Mouse (Mus musculus) embryonic facial prominence, embryonic 10.5 days (tissue): ENCODE data around the gene Kif3b. TPM values are rescaled to one million over a fixed set of nuclear protein-coding genes. Genes with fewer than 3 reads are reported as not detected.
"Not testable (repeated sequence)": the region's sequence is repeated elsewhere in the genome, so short reads cannot be mapped to it uniquely, and the experiment has no call there.

Source experiments
- DNase-seq: peaks from one replicate; pipeline ENCODE4 v3.0.0-alpha.2; 2017; ENCODE audit warnings: low spot score
- H3K27ac ChIP-seq: fragments of 300-500 bp; sonication (generic); replicated peaks from 2 replicates; pipeline ENCODE4 v1.5.1; 2016; ENCODE audit warnings: mild to moderate bottlenecking
- H3K27me3 ChIP-seq: fragments of 300-500 bp; sonication (generic); replicated peaks from 2 replicates; pipeline ENCODE4 v1.6.1; 2016; ENCODE audit warnings: low read depth, mild to moderate bottlenecking; ENCODE audit not compliant: poor library complexity, severe bottlenecking
- H3K36me3 ChIP-seq: fragments of 300-500 bp; sonication (generic); replicated peaks from 2 replicates; pipeline ENCODE4 v1.6.1; 2016; ENCODE audit warnings: mild to moderate bottlenecking, moderate library complexity
- H3K4me1 ChIP-seq: fragments of 300-500 bp; sonication (generic); 2 replicates; pipeline ENCODE4 v1.6.1; 2016
- H3K4me3 ChIP-seq: fragments of 300-500 bp; sonication (generic); 2 replicates; pipeline ENCODE4 v1.5.1; 2016; ENCODE audit warnings: mild to moderate bottlenecking, moderate library complexity
- H3K9me3 ChIP-seq: fragments of 300-500 bp; sonication (generic); 2 replicates; pipeline ENCODE4 v1.6.1; 2016; ENCODE audit warnings: mild to moderate bottlenecking
- WGBS: fragments of 180-500 bp; shearing (Covaris S2); methylation state at CpG from one replicate; pipeline ENCODE4 v1.1.7; 2016; 5-methylcytosine and 5-hydroxymethylcytosine counted together
- polyA plus RNA-seq: library from polyadenylated mRNA; unstranded; fragments of >200 nt; fragmentation: Nextera tagmentation; extraction: Ambion mirVana; gene quantifications from 2 replicates; pipeline ENCODE4 v1.2.1, GENCODE M21; 2016

Kif3b gene
- polyA plus RNA-seq, 1 experiment from 2014 or later, result 6.4 TPM

DNA sequence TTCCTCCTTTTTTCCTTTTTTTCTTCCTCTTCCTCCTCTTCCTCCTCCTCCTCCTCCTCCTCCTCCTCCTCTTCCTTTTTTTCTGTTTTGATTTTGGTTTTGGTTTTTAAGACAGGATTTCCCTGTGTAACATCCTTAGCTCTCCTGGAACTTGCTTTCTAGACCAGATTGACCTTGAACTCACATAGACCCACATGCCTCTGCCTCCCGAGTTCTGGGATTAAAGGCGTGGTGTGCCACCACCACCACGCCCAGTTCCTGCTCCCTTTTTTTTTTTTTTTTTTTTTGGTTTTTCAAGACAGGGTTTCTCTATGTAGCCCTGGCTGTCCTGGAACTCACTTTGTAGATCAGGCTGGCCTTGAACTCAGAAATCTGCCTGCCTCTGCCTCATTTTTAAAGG, 15.6 kb upstream of the Kif3b start:
- not testable (repeated sequence) for H3K36me3 ChIP-seq, H3K4me3 ChIP-seq, H3K9me3 ChIP-seq, DNase-seq, H3K27me3 ChIP-seq, H3K27ac ChIP-seq
- peaks cover 10% of the 10 kb centered on the region for H3K4me1 ChIP-seq
- WGBS, result 83% methylated on average over 3 of the region's 3 CpGs

- WGBS, result 93% methylated on average over 8 of the region's 8 CpGs
- peaks cover 10% of the 10 kb centered on the region for H3K4me1 ChIP-seq
- no peak overlapping the region for H3K27ac ChIP-seq
- H3K4me3 ChIP-seq, result no peak overlapping the region
- DNase-seq, result no peak
- no peaks in the 10 kb centered on the region for H3K36me3 ChIP-seq
- H3K9me3 ChIP-seq, result no peaks in the 10 kb centered on the region
- H3K27me3 ChIP-seq, result no peaks in the 10 kb centered on the region
Observed at GRCm38 (mm10) chr2:153276440-153276839, 14.8 kb upstream of the Kif3b start.

- not testable (repeated sequence) for H3K4me3 ChIP-seq, H3K27ac ChIP-seq, H3K27me3 ChIP-seq, DNase-seq, H3K36me3 ChIP-seq, H3K9me3 ChIP-seq
- 94% methylated on average over 5 of the region's 5 CpGs for WGBS
- H3K4me1 ChIP-seq, result peaks cover 10% of the 10 kb centered on the region
Observed at GRCm38 (mm10) chr2:153276846-153277245, 14.4 kb upstream of the Kif3b start.

DNA sequence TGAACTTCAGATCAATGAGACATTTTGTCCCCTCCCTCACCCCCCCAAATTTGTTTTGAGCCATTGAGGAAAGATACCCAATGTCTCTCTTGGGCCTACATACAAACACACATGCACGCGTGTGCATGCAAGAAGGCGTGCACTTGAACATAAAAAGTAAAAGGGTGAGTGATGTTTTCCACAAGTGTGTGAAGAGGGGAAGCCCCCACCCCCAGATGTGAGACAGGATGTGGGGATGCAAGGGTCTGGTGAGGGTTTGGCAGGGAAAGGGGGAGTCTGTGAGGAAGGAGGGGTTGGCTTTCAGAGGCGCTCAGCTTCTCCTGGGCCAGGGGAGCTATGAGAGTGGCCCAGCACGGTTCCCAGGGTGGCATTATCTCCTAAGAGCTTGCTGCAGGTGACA, 12.9 kb upstream of the Kif3b start:
- Histone ChIP-seq H3K36me3 (no peaks in the 10 kb centered on the region), H3K27me3 (no peaks in the 10 kb centered on the region), H3K27ac (no peak overlapping the region), H3K9me3 (no peaks in the 10 kb centered on the region), H3K4me3 (no peak overlapping the region), H3K4me1 (peaks cover 5% of the 10 kb centered on the region)
- no peak for DNase-seq
- WGBS, result 86% methylated on average over 5 of the region's 5 CpGs

- Histone ChIP-seq H3K36me3 (no peaks in the 10 kb centered on the region), H3K4me1 (peaks cover 5% of the 10 kb centered on the region; the same call in 1 of the 2 replicates), H3K27me3 (no peaks in the 10 kb centered on the region), H3K4me3 (no peak overlapping the region), H3K9me3 (no peaks in the 10 kb centered on the region), H3K27ac (no peak overlapping the region)
- DNase-seq, result no peak
- WGBS, result 89% methylated on average over 6 of the region's 6 CpGs
Observed at GRCm38 (mm10) chr2:153283919-153284318, 7.3 kb upstream of the Kif3b start.

- Histone ChIP-seq H3K4me3 (no peak overlapping the region), H3K9me3 (no peaks in the 10 kb centered on the region), H3K27me3 (no peaks in the 10 kb centered on the region), H3K27ac (no peak overlapping the region), H3K4me1 (peaks cover 11% of the 10 kb centered on the region), H3K36me3 (no peaks in the 10 kb centered on the region)
- WGBS, result 86% methylated on average over 4 of the region's 4 CpGs
- DNase-seq, result no peak
Observed at GRCm38 (mm10) chr2:153286524-153286923, 4.7 kb upstream of the Kif3b start.

- H3K27ac ChIP-seq, result no peak overlapping the region
- H3K27me3 ChIP-seq, result no peaks in the 10 kb centered on the region
- H3K4me3 ChIP-seq, result no peak overlapping the region
- no peaks in the 10 kb centered on the region for H3K36me3 ChIP-seq
- no peaks in the 10 kb centered on the region for H3K9me3 ChIP-seq
- peaks cover 23% of the 10 kb centered on the region for H3K4me1 ChIP-seq
- WGBS, result 70% methylated on average over 6 of the region's 6 CpGs
- no peak for DNase-seq
Observed at GRCm38 (mm10) chr2:153287835-153288234, 3.4 kb upstream of the Kif3b start.

DNA sequence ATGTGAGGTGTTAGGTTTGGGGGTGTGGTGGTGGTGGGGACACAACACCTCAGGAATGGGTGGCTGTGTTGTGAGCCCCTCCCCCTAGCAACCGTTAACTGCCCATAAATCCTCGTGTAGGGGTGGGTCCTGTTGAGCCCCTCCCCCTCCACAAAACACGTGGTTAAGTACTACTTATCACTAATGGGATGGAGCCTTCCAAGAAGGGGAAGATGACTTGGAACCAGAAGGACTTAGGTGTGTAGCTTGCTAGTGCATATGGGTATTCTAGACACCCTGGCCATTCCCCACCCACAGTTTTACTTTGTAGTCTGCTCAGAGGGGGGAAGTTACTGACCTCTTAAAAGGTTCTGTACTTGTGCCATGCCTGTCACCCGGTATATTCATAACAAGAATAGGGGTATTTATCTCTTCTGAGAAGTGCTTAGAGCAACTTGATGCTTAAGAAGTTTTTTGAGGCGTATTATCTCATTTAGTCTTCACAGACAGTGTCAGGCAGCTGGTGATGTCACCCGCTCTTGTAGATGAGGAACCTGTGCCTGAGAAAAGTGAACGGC, 1.2 kb downstream of the Kif3b start:
- H3K36me3 ChIP-seq, result no peaks in the 10 kb centered on the region; the same call in 1 of the 2 replicates
- peaks cover 23% of the 10 kb centered on the region for H3K4me1 ChIP-seq
- no peaks in the 10 kb centered on the region for H3K9me3 ChIP-seq
- no peak overlapping the region for H3K27ac ChIP-seq
- DNase-seq, result no peak
- WGBS, result 54% methylated on average over 7 of the region's 7 CpGs
- no peaks in the 10 kb centered on the region for H3K27me3 ChIP-seq
- H3K4me3 ChIP-seq, result peak overlapping the region; percentile 99

- Histone ChIP-seq H3K27ac (no peak overlapping the region), H3K27me3 (no peaks in the 10 kb centered on the region), H3K36me3 (peaks cover 2% of the 10 kb centered on the region; the same call in 1 of the 2 replicates), H3K4me3 (no peak overlapping the region), H3K9me3 (no peaks in the 10 kb centered on the region), H3K4me1 (peaks cover 19% of the 10 kb centered on the region)
- WGBS, result 89% methylated on average over 4 of the region's 4 CpGs
- no peak for DNase-seq
Observed at GRCm38 (mm10) chr2:153295196-153295595, 4.0 kb downstream of the Kif3b start.

GRCm38 (mm10) chr2:153297771-153298170, 6.6 kb downstream of the Kif3b start:
- 95% methylated on average over 4 of the region's 4 CpGs for WGBS
- H3K4me1 ChIP-seq, result no peaks in the 10 kb centered on the region; the same call in 1 of the 2 replicates
- no peaks in the 10 kb centered on the region for H3K9me3 ChIP-seq
- DNase-seq, result no peak
- peaks cover 2% of the 10 kb centered on the region; the same call in 1 of the 2 replicates for H3K36me3 ChIP-seq
- H3K27me3 ChIP-seq, result no peaks in the 10 kb centered on the region
- H3K4me3 ChIP-seq, result no peak overlapping the region
- H3K27ac ChIP-seq, result no peak overlapping the region

- no peaks in the 10 kb centered on the region for H3K4me1 ChIP-seq
- no peaks in the 10 kb centered on the region for H3K27me3 ChIP-seq
- no peak overlapping the region for H3K4me3 ChIP-seq
- 78% methylated on average over 4 of the region's 4 CpGs for WGBS
- H3K36me3 ChIP-seq, result peaks cover 7% of the 10 kb centered on the region
- DNase-seq, result no peak
- H3K27ac ChIP-seq, result no peak overlapping the region
- no peaks in the 10 kb centered on the region for H3K9me3 ChIP-seq
Observed at GRCm38 (mm10) chr2:153298460-153298859, 7.2 kb downstream of the Kif3b start.

- DNase-seq, result no peak
- H3K27me3 ChIP-seq, result no peaks in the 10 kb centered on the region
- H3K27ac ChIP-seq, result no peak overlapping the region
- WGBS, result 85% methylated on average over 4 of the region's 4 CpGs
- H3K4me3 ChIP-seq, result no peak overlapping the region
- no peaks in the 10 kb centered on the region for H3K9me3 ChIP-seq
- H3K36me3 ChIP-seq, result peaks cover 7% of the 10 kb centered on the region
- no peaks in the 10 kb centered on the region for H3K4me1 ChIP-seq
Observed at GRCm38 (mm10) chr2:153298863-153299262, 7.7 kb downstream of the Kif3b start.

DNA sequence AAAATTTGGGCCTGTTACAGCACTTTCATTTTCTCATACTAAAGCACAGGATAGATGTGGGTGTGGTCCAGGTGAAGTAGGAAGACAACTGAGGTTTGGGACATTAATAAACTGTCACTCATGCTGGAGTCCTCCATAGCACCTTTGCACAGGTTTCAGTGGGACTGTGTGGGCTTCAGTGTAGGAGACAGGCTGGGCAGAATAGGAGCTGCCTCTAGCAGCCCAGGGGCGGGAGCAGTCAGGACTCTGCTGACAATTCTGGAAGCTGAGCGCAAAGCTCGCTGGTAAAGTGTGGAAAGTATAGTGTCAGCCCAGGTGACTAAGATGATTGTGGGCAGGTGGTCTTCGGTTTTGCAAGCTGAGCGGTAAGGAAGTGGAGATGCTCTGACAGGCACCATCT, 9.9 kb downstream of the Kif3b start:
- H3K36me3 ChIP-seq, result peaks cover 7% of the 10 kb centered on the region
- H3K27me3 ChIP-seq, result no peaks in the 10 kb centered on the region
- no peaks in the 10 kb centered on the region for H3K4me1 ChIP-seq
- H3K9me3 ChIP-seq, result no peaks in the 10 kb centered on the region
- no peak overlapping the region for H3K27ac ChIP-seq
- WGBS, result 94% methylated on average over 5 of the region's 5 CpGs
- no peak overlapping the region for H3K4me3 ChIP-seq
- no peak for DNase-seq
